Mouse (Mus musculus): Measurements from ENCODE around the gene Opn5.

DNA sequence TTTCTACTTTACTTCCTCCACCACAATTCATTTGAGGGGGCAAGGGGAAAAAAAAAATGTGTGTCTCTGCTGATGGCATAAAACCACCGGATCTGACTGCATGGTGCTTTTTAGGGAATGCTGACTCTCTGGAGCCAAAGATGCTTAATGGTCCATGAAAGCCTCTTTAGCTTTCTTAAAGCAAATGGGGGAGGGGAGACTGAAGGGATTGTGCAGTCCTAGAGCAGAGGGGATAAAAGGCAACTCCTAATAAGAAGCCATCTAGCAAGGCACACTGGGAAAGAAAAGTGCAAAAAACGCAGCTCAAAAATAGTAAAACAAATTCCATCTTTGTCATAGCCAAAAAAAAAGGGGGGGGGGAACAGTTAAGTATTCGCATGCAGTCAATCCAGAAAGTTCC lies 2.9 kb downstream of the Opn5 start:
- no peak for TF ChIP-seq CTCF (IDR thresholded peaks at IDR 0.05; ENCODE audit: low read depth)
- TF ChIP-seq EP300 (IDR thresholded peaks at IDR 0.05; ENCODE audit: low read depth) = no peak
